Mouse (Mus musculus) erythroblast, embryonic 14.5 days (primary cell): ENCODE data around the gene Awat1.

Experiments
- GATA1 ChIP-seq: IDR thresholded peaks from 2 replicates; pipeline ENCODE4 v1.6.1; 2012; ENCODE audit warnings: low read length, inconsistent platforms, mixed read lengths
- TAL1 ChIP-seq: IDR thresholded peaks from 3 replicates; pipeline ENCODE4 v1.6.1; 2012; ENCODE audit warnings: low read length, inconsistent platforms, mixed read lengths

DNA sequence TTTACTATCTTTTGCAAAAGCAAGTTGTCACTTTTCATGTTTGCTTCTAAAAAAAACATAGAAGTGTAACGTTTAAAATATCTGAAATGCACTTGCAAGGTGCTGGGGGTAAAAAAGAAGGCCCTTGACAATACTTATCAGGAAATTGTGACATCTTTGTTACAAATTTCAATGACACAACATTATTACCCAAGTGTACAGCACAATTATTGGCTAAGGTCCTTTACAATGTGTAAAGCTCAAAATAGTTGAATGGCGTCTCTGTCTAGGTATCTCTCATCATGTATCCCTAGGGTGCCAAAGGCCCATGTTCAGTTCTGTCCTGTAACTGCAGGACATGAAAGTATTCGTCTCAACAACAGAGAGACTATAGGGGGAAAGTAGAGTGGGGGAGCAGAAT, 16.0 kb upstream of the Awat1 start:
- no peak for TF ChIP-seq GATA1
- TF ChIP-seq TAL1, result no peak
